Mouse (Mus musculus) cerebellum, postnatal 4 days (tissue): ENCODE measurements around the gene Alox12e.
"Not testable (repeated sequence)": the region's sequence is repeated elsewhere in the genome, so short reads cannot be mapped to it uniquely, and the experiment has no call there.

Experiments
- DNase-seq, 2 experiments: peaks; one replicate each; pipeline ENCODE4 v3.0.0; 2022; ENCODE audit warnings: low spot score in 2 of 2, mixed read lengths in 1 of 2

Gene Alox12e

GRCm38 (mm10) chr11:70322528-70322927, at the start of gene Alox12e:
Gene Alox12e, minus strand, starts transcription at chr11:70322628.
- DNase-seq: no peak

GRCm38 (mm10) chr11:70368626-70369025, 46.2 kb upstream of the Alox12e start:
- not testable (repeated sequence) for DNase-seq

- not testable (repeated sequence) for DNase-seq
Measured at GRCm38 (mm10) chr11:70367701-70368100, 45.3 kb upstream of the Alox12e start.

- DNase-seq: no peak
Measured at GRCm38 (mm10) chr11:70351868-70352267, 29.4 kb upstream of the Alox12e start, which contains the start of gene Alox15. Gene Alox15, minus strand, starts transcription at chr11:70352031.

GRCm38 (mm10) chr11:70348630-70349029, 26.2 kb upstream of the Alox12e start:
- no peak for DNase-seq

- DNase-seq: no peak
Measured at GRCm38 (mm10) chr11:70347861-70348260, 25.4 kb upstream of the Alox12e start.

- no peak for DNase-seq
Measured at GRCm38 (mm10) chr11:70345546-70345945, 23.1 kb upstream of the Alox12e start.

- DNase-seq: no peak
Measured at GRCm38 (mm10) chr11:70345061-70345460, 22.6 kb upstream of the Alox12e start.

GRCm38 (mm10) chr11:70339481-70339880, 17.1 kb upstream of the Alox12e start:
- DNase-seq: no peak

GRCm38 (mm10) chr11:70334477-70334876, 12.0 kb upstream of the Alox12e start:
- DNase-seq: peak; percentile 64 to 78

- no peak for DNase-seq
Measured at GRCm38 (mm10) chr11:70324726-70325125, 2.3 kb upstream of the Alox12e start.

GRCm38 (mm10) chr11:70321664-70322063, 764 bp downstream of the Alox12e start:
- DNase-seq: peak in 1 of 2 experiments; percentile 44

GRCm38 (mm10) chr11:70319614-70320013, 2.8 kb downstream of the Alox12e start:
- no peak for DNase-seq

- no peak for DNase-seq
Measured at GRCm38 (mm10) chr11:70313833-70314232, 8.6 kb downstream of the Alox12e start.

GRCm38 (mm10) chr11:70309341-70309740, 13.1 kb downstream of the Alox12e start:
- DNase-seq: peak in 1 of 2 experiments; percentile 27

- no peak for DNase-seq
Measured at GRCm38 (mm10) chr11:70308296-70308695, 14.1 kb downstream of the Alox12e start.

- no peak for DNase-seq
Measured at GRCm38 (mm10) chr11:70306159-70306558, 16.3 kb downstream of the Alox12e start.

- DNase-seq: no peak
Measured at GRCm38 (mm10) chr11:70302293-70302692, 20.1 kb downstream of the Alox12e start.

- no peak for DNase-seq
Measured at GRCm38 (mm10) chr11:70297836-70298454, 24.5 kb downstream of the Alox12e start.

GRCm38 (mm10) chr11:70297405-70297804, 25.0 kb downstream of the Alox12e start:
- DNase-seq: no peak

GRCm38 (mm10) chr11:70293881-70294280, 28.5 kb downstream of the Alox12e start:
- DNase-seq: no peak

- no peak for DNase-seq
Measured at GRCm38 (mm10) chr11:70291235-70291634, 31.2 kb downstream of the Alox12e start.

- DNase-seq: peak in 1 of 2 experiments; percentile 15
Measured at GRCm38 (mm10) chr11:70289236-70289635, 33.2 kb downstream of the Alox12e start.

GRCm38 (mm10) chr11:70288102-70288501, 34.3 kb downstream of the Alox12e start:
- no peak for DNase-seq
